Mouse (Mus musculus) lung, adult 2 months (tissue): ENCODE data around the gene Rheb.

ENCODE experiments used
- CTCF ChIP-seq: fragments of 200-500 bp; IDR thresholded peaks from 2 replicates; pipeline ENCODE4 v1.5.1; 2011; ENCODE audit warnings: mild to moderate bottlenecking, low read length, control low read depth; ENCODE audit not compliant: insufficient read depth
- POLR2A ChIP-seq: fragments of 200-500 bp; IDR thresholded peaks from 2 replicates; pipeline ENCODE4 v1.6.1; 2011; ENCODE audit warnings: low read depth, mild to moderate bottlenecking, control low read depth, low read length, borderline replicate concordance; ENCODE audit errors: extremely low read depth

- no peak for TF ChIP-seq POLR2A
- no peak for TF ChIP-seq CTCF
These were observed 11.8 kb upstream of the Rheb start for GRCm38 (mm10) chr5:24854256-24854655.
